Mouse (Mus musculus) erythroid progenitor cell, adult 5-6 weeks (primary cell): ENCODE data around the gene Gsdma. TPM values are rescaled to one million over a fixed set of nuclear protein-coding genes. Genes with fewer than 3 reads are reported as not detected.
"Not testable (repeated sequence)": the region's sequence is repeated elsewhere in the genome, so short reads cannot be mapped to it uniquely, and the experiment has no call there.

ENCODE experiments used
- ATAC-seq: replicated peaks from 2 replicates; pipeline ENCODE4 v1.8.0; 2016; ENCODE audit warnings: moderate number of reproducible peaks, mild to moderate bottlenecking, moderate TSS enrichment, inconsistent platforms; ENCODE audit not compliant: poor library complexity, low FRiP score, severe bottlenecking
- total RNA-seq, 2 experiments: library from RNA; stranded (forward) in 1 of 2; stranded (reverse) in 1 of 2; fragments of 150-400 nt in 1 of 2; fragments of 186-747, 209-891 nt in 1 of 2; gene quantifications; 2 replicates each; pipeline versions ENCODE4 v1.2.3 to v1.2.4; 2015 to 2017; ENCODE audit warnings: low replicate concordance in 2 of 2

Gene Gsdma
- total RNA-seq, 2 experiments from 2014 or later, result not detected

GRCm38 (mm10) chr11:98680023-98680422 is 15.9 kb downstream of the Gsdma start:
- no peak for ATAC-seq

- not testable (repeated sequence) for ATAC-seq
Measured at GRCm38 (mm10) chr11:98680595-98680994, 16.4 kb downstream of the Gsdma start.

GRCm38 (mm10) chr11:98681186-98681585 is 17.0 kb downstream of the Gsdma start:
- no peak for ATAC-seq

- ATAC-seq, result peak; percentile 88
Measured at GRCm38 (mm10) chr11:98681786-98682745, 17.9 kb downstream of the Gsdma start, which contains the start of gene Psmd3. Psmd3 (plus strand) TSS chr11:98682554.

- ATAC-seq, result peak; percentile 23
Measured at GRCm38 (mm10) chr11:98682811-98683210, 18.7 kb downstream of the Gsdma start.

- ATAC-seq, result no peak
Measured at GRCm38 (mm10) chr11:98685642-98686041, 21.5 kb downstream of the Gsdma start.

- ATAC-seq, result no peak
Measured at GRCm38 (mm10) chr11:98686976-98687375, 22.8 kb downstream of the Gsdma start.

- ATAC-seq, result no peak
Measured at GRCm38 (mm10) chr11:98688009-98688408, 23.9 kb downstream of the Gsdma start.

- no peak for ATAC-seq
Measured at GRCm38 (mm10) chr11:98693201-98693600, 29.1 kb downstream of the Gsdma start.

- no peak for ATAC-seq
Measured at GRCm38 (mm10) chr11:98693746-98694145, 29.6 kb downstream of the Gsdma start.

GRCm38 (mm10) chr11:98694301-98694700 is 30.1 kb downstream of the Gsdma start:
- ATAC-seq, result no peak

- ATAC-seq, result no peak
Measured at GRCm38 (mm10) chr11:98695408-98695807, 31.3 kb downstream of the Gsdma start.

- no peak for ATAC-seq
Measured at GRCm38 (mm10) chr11:98696454-98697216, 32.5 kb downstream of the Gsdma start.

GRCm38 (mm10) chr11:98697225-98697624 is 33.1 kb downstream of the Gsdma start:
- no peak for ATAC-seq

GRCm38 (mm10) chr11:98698849-98699640 is 34.9 kb downstream of the Gsdma start:
- no peak for ATAC-seq

- ATAC-seq, result peak; percentile 74
Measured at GRCm38 (mm10) chr11:98699911-98700310, 35.8 kb downstream of the Gsdma start.

- ATAC-seq, result no peak
Measured at GRCm38 (mm10) chr11:98701213-98701670, 37.1 kb downstream of the Gsdma start, which contains the start of gene Csf3. Csf3 (plus strand) TSS chr11:98701263.

GRCm38 (mm10) chr11:98702323-98702722 is 38.2 kb downstream of the Gsdma start:
- no peak for ATAC-seq

GRCm38 (mm10) chr11:98705021-98705420 is 40.9 kb downstream of the Gsdma start:
- no peak for ATAC-seq
